Mouse (Mus musculus) lung, postnatal 25 days (tissue): ENCODE measurements at regions not wholly inside any gene's neighbourhood (a gene's known extent, or its start where the extent isn't known, plus 50 kb on each side); places are given as distances from the start of the nearest gene placed in this dataset.

Experiments
- DNase-seq: peaks from one replicate; pipeline ENCODE4 v3.0.0; 2022; ENCODE audit warnings: low spot score

GRCm38 (mm10) chr5:35162607-35163006 lies 57.0 kb upstream of the Lrpap1 start:
- no peak for DNase-seq

GRCm38 (mm10) chr5:35162120-35162519 lies 56.6 kb upstream of the Lrpap1 start:
- DNase-seq = no peak

- no peak for DNase-seq
Observed at GRCm38 (mm10) chr5:35160929-35161815, 55.6 kb upstream of the Lrpap1 start.

GRCm38 (mm10) chr5:35159854-35160253 lies 54.3 kb upstream of the Lrpap1 start:
- no peak for DNase-seq

- DNase-seq = no peak
Observed at GRCm38 (mm10) chr5:35159178-35159661, 53.7 kb upstream of the Lrpap1 start.

GRCm38 (mm10) chr5:35158346-35159047 lies 52.9 kb upstream of the Lrpap1 start:
- DNase-seq = no peak

GRCm38 (mm10) chr5:35156371-35156770 lies 50.8 kb upstream of the Lrpap1 start:
- DNase-seq = no peak

- no peak for DNase-seq
Observed at GRCm38 (mm10) chr5:35155717-35156116, 50.2 kb upstream of the Lrpap1 start.
